Mouse (Mus musculus) monocyte, adult 59 days (primary cell): ENCODE measurements around the gene Gm20806. TPM values are rescaled to one million over a fixed set of nuclear protein-coding genes. Genes with fewer than 3 reads are reported as not detected.

ENCODE experiments used
- total RNA-seq, 2 experiments: library from RNA; stranded (reverse); gene quantifications; one replicate each; pipeline ENCODE4 v1.2.4; 2023

Gm20806 gene
- not detected for total RNA-seq

DNA sequence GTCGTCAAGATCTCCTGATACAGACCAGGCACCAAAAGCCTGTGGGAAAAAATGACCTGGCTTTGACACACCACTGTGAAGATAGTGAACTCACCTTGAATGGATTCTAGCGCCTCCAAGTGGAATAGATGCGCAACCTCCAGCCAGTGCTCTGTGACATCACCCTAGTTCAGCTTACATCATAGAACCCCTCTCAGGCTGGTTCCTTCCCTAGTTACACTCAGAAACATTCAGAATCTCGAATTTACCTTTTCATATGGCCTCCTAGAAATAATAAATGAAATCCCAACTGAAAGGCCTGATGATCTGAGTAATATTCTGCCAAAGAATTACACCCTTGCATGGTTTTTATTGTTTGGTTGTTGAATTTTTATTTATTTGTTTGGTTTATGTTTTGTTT lies at the start of gene Gm20806:
Gene Gm20806, minus strand, starts transcription at position 101 of the 400 bp plus-strand sequence.

